Comparison of ENCODE assay signal across 9 mouse cellular contexts in genomic region chr3:66738201-66739062, GRCm38 (mm10).
DNase-seq lines count a peak whose midpoint lies in the region; ATAC-seq lines count a peak whose summit lies in the region.
"Had no signal": no experiment of that assay in that cellular context is flagged by ENCODE, and none has a peak within 500 bp of the region (broad histone marks: within the 10 kb centered on the region; RNA-seq: fewer than 3 reads in every experiment).

No protein-coding gene starts in this region.

- DNase-seq in kidney, adult 9 months = peak; percentile 7
- peak; percentile 59 for DNase-seq in adrenal gland, adult 2 months
- DNase-seq in embryonic facial prominence, embryonic 14.5 days (ENCODE audit: low spot score) = peak; percentile 46
- DNase-seq in lung, postnatal 25 days (ENCODE audit: low spot score) = peak; percentile 2
- DNase-seq in c-Kit-positive CD71-positive TER-119-positive erythroid progenitor cells, embryonic 14.5 days (ENCODE audit: low spot score) = no peak
- DNase-seq: embryo, embryonic 11 days; thymus, adult 18-20 months had no signal

- peaks cover 7% of the 10 kb centered on the region; the same call in 1 of the 2 replicates for H3K4me1 ChIP-seq in kidney, embryonic 14.5 days (ENCODE audit: control insufficient read depth, insufficient read depth, low read length)
- peaks cover 14% of the 10 kb centered on the region; the same call in 1 of the 2 replicates for H3K4me1 ChIP-seq in embryonic facial prominence, embryonic 14.5 days (ENCODE audit: control insufficient read depth, insufficient read depth, low read length)

- H3K4me2 ChIP-seq in kidney, embryonic 14.5 days (replicated peaks; ENCODE audit: low read depth, low read length) = no peak overlapping the region
- no peak overlapping the region for H3K4me2 ChIP-seq in embryonic facial prominence, embryonic 14.5 days (ENCODE audit: low read depth, low read length)

- no peak overlapping the region for H3K4me3 ChIP-seq in kidney, embryonic 14.5 days (ENCODE audit: low read length)
- H3K4me3 ChIP-seq in embryonic facial prominence, embryonic 14.5 days (ENCODE audit: low read depth, low read length) = no peak overlapping the region

- H3K27me3 ChIP-seq in kidney, embryonic 14.5 days (ENCODE audit: control insufficient read depth, insufficient read depth, low read length) = no peaks in the 10 kb centered on the region
- H3K27me3 ChIP-seq in embryonic facial prominence, embryonic 14.5 days (replicated peaks; ENCODE audit: control insufficient read depth, insufficient read depth, low read length) = no peaks in the 10 kb centered on the region; the same call in 1 of the 2 replicates

- no peaks in the 10 kb centered on the region for H3K9me3 ChIP-seq in kidney, embryonic 14.5 days (ENCODE audit: control insufficient read depth, low read length)
- no peaks in the 10 kb centered on the region for H3K9me3 ChIP-seq in embryonic facial prominence, embryonic 14.5 days (ENCODE audit: control insufficient read depth, low read length)

- ATAC-seq in kidney, embryonic 14.5 days (ENCODE audit: low FRiP score, low TSS enrichment) = no peak
- ATAC-seq in embryonic facial prominence, embryonic 14.5 days (ENCODE audit: low read depth) = peak; percentile 57
- no peak for ATAC-seq in inflammation-experienced regulatory T-cells, adult 6 months

- H3K36me3 ChIP-seq in kidney, embryonic 14.5 days (ENCODE audit: control insufficient read depth, insufficient read depth, low read length) = no peaks in the 10 kb centered on the region
- H3K36me3 ChIP-seq in embryonic facial prominence, embryonic 14.5 days (ENCODE audit: control insufficient read depth, insufficient read depth, low read length) = no peaks in the 10 kb centered on the region

- H3K9ac ChIP-seq in kidney, embryonic 14.5 days (ENCODE audit: low read depth, low read length) = no peak overlapping the region
- no peak overlapping the region for H3K9ac ChIP-seq in embryonic facial prominence, embryonic 14.5 days (ENCODE audit: low read depth, low read length)

- no peak overlapping the region for H3K27ac ChIP-seq in kidney, embryonic 14.5 days (ENCODE audit: low read depth, low read length)
- no peak overlapping the region for H3K27ac ChIP-seq in embryonic facial prominence, embryonic 14.5 days (replicated peaks; ENCODE audit: low read depth, low read length)

- 51% methylated on average over 12 of the region's 12 CpGs for WGBS in kidney, embryonic 14.5 days
- WGBS in embryonic facial prominence, embryonic 14.5 days = 62% methylated on average over 12 of the region's 12 CpGs
